Mouse (Mus musculus): ENCODE measurements around the gene Prox1. TPM values are rescaled to one million over a fixed set of nuclear protein-coding genes. Genes with fewer than 3 reads are reported as not detected.

The Prox1 gene
- polyA plus RNA-seq, 1 experiment from 2014 or later: 13.9 TPM

GRCm38 (mm10) chr1:190171341-190171740, 827 bp upstream of the Prox1 start:
- DNase-seq (ENCODE audit: low spot score): no peak
- Histone ChIP-seq H3K4me3 (ENCODE audit: low read depth, low read length) (peak overlapping the region; percentile 59), H3K4me1 (ENCODE audit: control insufficient read depth, insufficient read depth, low read length) (peaks cover 29% of the 10 kb centered on the region), H3K27me3 (ENCODE audit: control insufficient read depth, insufficient read depth, low read length) (peaks cover 26% of the 10 kb centered on the region), H3K27ac (ENCODE audit: low read depth, low read length) (no peak overlapping the region), H3K9me3 (ENCODE audit: control insufficient read depth, low read length) (no peaks in the 10 kb centered on the region), H3K9ac (ENCODE audit: low read length) (no peak overlapping the region; the same call in 1 of the 2 replicates), H3K4me2 (ENCODE audit: low read depth) (peak overlapping the region; percentile 83), H3K36me3 (ENCODE audit: control insufficient read depth, insufficient read depth, low read length) (no peaks in the 10 kb centered on the region)
- 4% methylated on average over 10 of the region's 10 CpGs for WGBS
- no peak for ATAC-seq (ENCODE audit: insufficient read depth, low FRiP score, low TSS enrichment)

DNA sequence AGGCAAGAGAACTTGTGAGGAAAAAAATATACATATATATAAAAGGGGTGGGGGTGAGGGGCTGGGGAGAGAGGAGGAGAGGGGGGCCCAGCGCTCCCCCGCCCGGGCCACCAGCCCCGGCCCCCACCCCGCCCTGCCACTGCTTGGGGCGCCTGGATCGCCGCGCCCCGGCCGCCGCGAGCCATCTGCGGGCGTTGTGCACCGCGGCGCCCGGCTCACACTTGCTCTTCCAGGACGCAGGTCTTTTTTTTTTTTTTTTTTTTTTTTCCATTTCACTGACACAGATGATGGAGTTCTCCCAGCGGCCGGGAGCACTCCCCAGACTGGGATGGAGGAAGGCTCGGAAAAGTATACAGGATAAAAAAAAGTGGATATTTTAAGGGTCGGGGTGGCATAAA, 304 bp upstream of the Prox1 start:
- no peaks in the 10 kb centered on the region for H3K9me3 ChIP-seq (ENCODE audit: control insufficient read depth, low read length)
- H3K36me3 ChIP-seq (ENCODE audit: control insufficient read depth, insufficient read depth, low read length): no peaks in the 10 kb centered on the region
- H3K4me3 ChIP-seq (ENCODE audit: low read depth, low read length): peak overlapping the region; percentile 59
- H3K27me3 ChIP-seq (ENCODE audit: control insufficient read depth, insufficient read depth, low read length): peaks cover 23% of the 10 kb centered on the region
- peaks cover 29% of the 10 kb centered on the region for H3K4me1 ChIP-seq (ENCODE audit: control insufficient read depth, insufficient read depth, low read length)
- DNase-seq (ENCODE audit: low spot score) (no peak), ATAC-seq (ENCODE audit: insufficient read depth, low FRiP score, low TSS enrichment) (peak; percentile 28)
- peak overlapping the region; percentile 81 for H3K9ac ChIP-seq (ENCODE audit: low read length)
- peak overlapping the region; percentile 83 for H3K4me2 ChIP-seq (ENCODE audit: low read depth)
- WGBS: 0% methylated on average over 21 of the region's 24 CpGs
- H3K27ac ChIP-seq (ENCODE audit: low read depth, low read length): peak overlapping the region; percentile 87; the same call in 1 of the 2 replicates

DNA sequence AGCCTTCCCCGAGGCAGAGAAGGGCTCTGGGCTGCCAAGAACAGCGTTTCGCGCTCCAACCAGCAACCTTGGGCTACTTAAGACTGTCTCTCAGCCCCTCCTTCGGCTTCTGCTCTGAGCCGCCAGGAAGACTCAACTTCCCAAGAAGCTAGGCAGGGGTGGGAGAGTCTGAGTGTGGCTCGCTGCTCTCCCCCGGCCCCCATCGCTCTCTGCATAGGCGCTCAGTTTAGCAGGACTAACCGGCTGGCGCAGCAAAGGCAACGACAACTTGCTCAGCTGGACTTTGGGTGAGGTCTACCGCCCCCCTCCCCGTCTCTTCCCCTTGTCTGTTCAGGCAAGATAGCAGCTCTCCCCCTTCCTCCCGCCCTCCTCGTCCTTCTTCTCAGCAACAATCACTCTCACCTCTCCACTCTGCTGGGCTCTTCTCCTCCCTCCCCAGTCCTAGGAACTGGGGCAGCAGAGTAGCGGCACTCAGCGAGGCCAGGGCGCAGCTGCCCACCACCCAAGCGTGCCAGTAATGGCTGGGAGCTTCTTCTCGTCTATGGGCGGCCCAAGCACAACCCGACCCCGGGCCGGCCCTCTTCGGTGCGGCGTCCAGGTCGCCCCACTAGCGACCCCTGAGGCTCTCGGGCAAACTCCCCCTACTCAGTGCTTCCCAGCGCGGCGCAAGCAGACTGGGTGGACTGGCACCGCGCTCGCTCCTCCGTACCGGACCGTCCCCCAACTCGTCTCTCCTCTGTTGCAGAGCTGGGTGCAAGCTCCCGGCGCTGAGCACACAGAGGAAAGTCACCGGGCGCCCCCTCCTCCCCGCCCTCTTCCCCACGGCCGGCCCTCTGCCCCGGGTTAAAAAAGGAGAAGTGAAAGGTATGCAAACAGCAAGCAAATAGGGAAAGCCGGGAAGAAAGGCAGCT, 1.5 kb downstream of the Prox1 start:
- WGBS: under 1% methylated on average over 50 of the region's 51 CpGs

GRCm38 (mm10) chr1:190168115-190168514, 2.4 kb downstream of the Prox1 start:
- Histone ChIP-seq H3K9me3 (ENCODE audit: control insufficient read depth, low read length) (no peaks in the 10 kb centered on the region), H3K27me3 (ENCODE audit: control insufficient read depth, insufficient read depth, low read length) (peaks cover 14% of the 10 kb centered on the region), H3K36me3 (ENCODE audit: control insufficient read depth, insufficient read depth, low read length) (no peaks in the 10 kb centered on the region), H3K4me3 (ENCODE audit: low read depth, low read length) (peak overlapping the region; percentile 59), H3K4me1 (ENCODE audit: control insufficient read depth, insufficient read depth, low read length) (peaks cover 19% of the 10 kb centered on the region), H3K27ac (ENCODE audit: low read depth, low read length) (peak overlapping the region; percentile 76; the same call in 1 of the 2 replicates), H3K9ac (ENCODE audit: low read length) (peak overlapping the region; percentile 81), H3K4me2 (ENCODE audit: low read depth) (peak overlapping the region; percentile 83)
- ATAC-seq (ENCODE audit: insufficient read depth, low FRiP score, low TSS enrichment) (no peak), DNase-seq (ENCODE audit: low spot score) (no peak)
- 0% methylated on average over 4 of the region's 4 CpGs for WGBS

More for the DNA sequence above, 1.5 kb downstream of the Prox1 start:
- H3K4me1 ChIP-seq (ENCODE audit: control insufficient read depth, insufficient read depth, low read length): peaks cover 22% of the 10 kb centered on the region
- H3K9me3 ChIP-seq (ENCODE audit: control insufficient read depth, low read length): no peaks in the 10 kb centered on the region
- peak overlapping the region; percentile 81 for H3K9ac ChIP-seq (ENCODE audit: low read length)
- ATAC-seq (ENCODE audit: insufficient read depth, low FRiP score, low TSS enrichment): peak; percentile 36
- peaks cover 20% of the 10 kb centered on the region for H3K27me3 ChIP-seq (ENCODE audit: control insufficient read depth, insufficient read depth, low read length)
- H3K4me2 ChIP-seq (ENCODE audit: low read depth): peak overlapping the region; percentile 83
- H3K27ac ChIP-seq (ENCODE audit: low read depth, low read length): peak overlapping the region; percentile 76
- H3K36me3 ChIP-seq (ENCODE audit: control insufficient read depth, insufficient read depth, low read length): no peaks in the 10 kb centered on the region
- H3K4me3 ChIP-seq (ENCODE audit: low read depth, low read length): peak overlapping the region; percentile 59
- DNase-seq (ENCODE audit: low spot score): peak; percentile 69

GRCm38 (mm10) chr1:190167609-190168008, 2.9 kb downstream of the Prox1 start:
- H3K4me2 ChIP-seq (ENCODE audit: low read depth): peak overlapping the region; percentile 83
- DNase-seq (ENCODE audit: low spot score): no peak
- no peak overlapping the region for H3K9ac ChIP-seq (ENCODE audit: low read length)
- H3K27ac ChIP-seq (ENCODE audit: low read depth, low read length): no peak overlapping the region
- H3K4me3 ChIP-seq (ENCODE audit: low read depth, low read length): peak overlapping the region; percentile 59; the same call in 1 of the 2 replicates
- H3K27me3 ChIP-seq (ENCODE audit: control insufficient read depth, insufficient read depth, low read length): peaks cover 9% of the 10 kb centered on the region
- no peaks in the 10 kb centered on the region for H3K9me3 ChIP-seq (ENCODE audit: control insufficient read depth, low read length)
- H3K4me1 ChIP-seq (ENCODE audit: control insufficient read depth, insufficient read depth, low read length): peaks cover 15% of the 10 kb centered on the region
- H3K36me3 ChIP-seq (ENCODE audit: control insufficient read depth, insufficient read depth, low read length): no peaks in the 10 kb centered on the region
- 6% methylated on average over 1 of the region's 1 CpGs for WGBS
- no peak for ATAC-seq (ENCODE audit: insufficient read depth, low FRiP score, low TSS enrichment)

- no peak for ATAC-seq (ENCODE audit: insufficient read depth, low FRiP score, low TSS enrichment)
- H3K9ac ChIP-seq (ENCODE audit: low read length): no peak overlapping the region
- H3K4me2 ChIP-seq (ENCODE audit: low read depth): no peak overlapping the region
- WGBS: 23% methylated on average over 4 of the region's 4 CpGs
- H3K36me3 ChIP-seq (ENCODE audit: control insufficient read depth, insufficient read depth, low read length): no peaks in the 10 kb centered on the region
- no peaks in the 10 kb centered on the region for H3K27me3 ChIP-seq (ENCODE audit: control insufficient read depth, insufficient read depth, low read length)
- no peak overlapping the region for H3K4me3 ChIP-seq (ENCODE audit: low read depth, low read length)
- peaks cover 11% of the 10 kb centered on the region; the same call in 1 of the 2 replicates for H3K4me1 ChIP-seq (ENCODE audit: control insufficient read depth, insufficient read depth, low read length)
- no peak for DNase-seq (ENCODE audit: low spot score)
- no peak overlapping the region for H3K27ac ChIP-seq (ENCODE audit: low read depth, low read length)
- no peaks in the 10 kb centered on the region for H3K9me3 ChIP-seq (ENCODE audit: control insufficient read depth, low read length)
These were observed 5.0 kb downstream of the Prox1 start for GRCm38 (mm10) chr1:190165511-190165910.

- no peak overlapping the region for H3K4me3 ChIP-seq (ENCODE audit: low read depth, low read length)
- 80% methylated on average over 6 of the region's 6 CpGs for WGBS
- no peaks in the 10 kb centered on the region for H3K36me3 ChIP-seq (ENCODE audit: control insufficient read depth, insufficient read depth, low read length)
- H3K9me3 ChIP-seq (ENCODE audit: control insufficient read depth, low read length): no peaks in the 10 kb centered on the region
- H3K27ac ChIP-seq (ENCODE audit: low read depth, low read length): no peak overlapping the region
- H3K27me3 ChIP-seq (ENCODE audit: control insufficient read depth, insufficient read depth, low read length): no peaks in the 10 kb centered on the region
- no peak for DNase-seq (ENCODE audit: low spot score)
- H3K4me1 ChIP-seq (ENCODE audit: control insufficient read depth, insufficient read depth, low read length): peaks cover 15% of the 10 kb centered on the region
- no peak overlapping the region for H3K4me2 ChIP-seq (ENCODE audit: low read depth)
- ATAC-seq (ENCODE audit: insufficient read depth, low FRiP score, low TSS enrichment): no peak
- H3K9ac ChIP-seq (ENCODE audit: low read length): no peak overlapping the region
These were observed 7.0 kb downstream of the Prox1 start for GRCm38 (mm10) chr1:190163471-190163870.

DNA sequence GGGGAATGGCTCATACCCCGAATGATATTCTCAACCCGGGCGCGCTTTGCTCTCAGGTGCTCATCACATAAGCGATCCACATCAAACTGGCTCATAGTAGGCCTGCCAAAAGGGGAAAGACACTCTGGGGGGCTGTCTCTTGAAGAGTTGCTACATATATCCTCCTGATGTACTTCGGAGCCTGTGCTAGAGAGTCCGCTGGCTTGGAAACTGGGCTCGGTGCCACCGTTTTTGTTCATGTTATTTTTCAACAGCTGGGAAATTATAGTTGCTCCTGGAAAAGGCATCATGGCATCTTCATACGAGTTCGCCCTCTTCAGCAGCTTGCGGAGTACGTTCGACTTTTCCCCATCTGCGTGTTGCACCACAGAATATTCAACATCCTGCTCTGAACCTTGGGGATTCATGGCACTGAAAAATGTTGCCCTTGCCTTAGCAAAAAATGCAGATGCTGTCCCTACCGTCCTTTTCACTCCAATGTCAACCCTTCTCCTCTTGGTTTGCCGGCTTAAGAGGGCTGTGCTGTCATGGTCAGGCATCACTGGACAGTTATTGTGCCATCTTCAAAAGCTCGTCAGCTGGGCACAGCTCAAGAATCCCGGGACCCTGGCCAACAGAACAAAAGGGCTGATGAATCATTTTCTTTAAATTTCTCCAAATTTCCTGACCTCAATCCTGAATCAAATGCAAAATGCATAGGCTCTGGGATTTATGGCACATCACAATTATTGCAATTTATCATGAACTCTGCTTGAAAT, 8.6 kb downstream of the Prox1 start:
- WGBS: 84% methylated on average over 19 of the region's 19 CpGs
- H3K9ac ChIP-seq (ENCODE audit: low read length): no peak overlapping the region
- H3K9me3 ChIP-seq (ENCODE audit: control insufficient read depth, low read length): no peaks in the 10 kb centered on the region
- DNase-seq (ENCODE audit: low spot score): no peak
- H3K4me2 ChIP-seq (ENCODE audit: low read depth): no peak overlapping the region
- peaks cover 7% of the 10 kb centered on the region; the same call in 1 of the 2 replicates for H3K4me1 ChIP-seq (ENCODE audit: control insufficient read depth, insufficient read depth, low read length)
- no peak overlapping the region for H3K27ac ChIP-seq (ENCODE audit: low read depth, low read length)
- no peaks in the 10 kb centered on the region for H3K36me3 ChIP-seq (ENCODE audit: control insufficient read depth, insufficient read depth, low read length)
- H3K4me3 ChIP-seq (ENCODE audit: low read depth, low read length): no peak overlapping the region
- ATAC-seq (ENCODE audit: insufficient read depth, low FRiP score, low TSS enrichment): no peak
- H3K27me3 ChIP-seq (ENCODE audit: control insufficient read depth, insufficient read depth, low read length): no peaks in the 10 kb centered on the region

All from neural tube, embryonic 11.5 days (tissue).